Mouse (Mus musculus) cerebellum, adult 2 months (tissue): Measurements from ENCODE around the gene Tlr2. TPM values are rescaled to one million over a fixed set of nuclear protein-coding genes. Genes with fewer than 3 reads are reported as not detected.
A peak's percentile ranks its signal among the peaks of the same experiment; 100 is the strongest.
"Not testable (repeated sequence)": the region's sequence is repeated elsewhere in the genome, so short reads cannot be mapped to it uniquely, and the experiment has no call there.

ENCODE experiments used
- DNase-seq, 2 experiments: peaks; one replicate each; pipeline ENCODE4 v3.0.0; 2021
- H3K27ac ChIP-seq: fragments of 200-500 bp; 2 replicates; pipeline ENCODE4 v1.5.1; 2012; ENCODE audit warnings: low read length, control low read depth, inconsistent platforms; ENCODE audit not compliant: insufficient read depth
- H3K27me3 ChIP-seq: fragments of 200-500 bp; 2 replicates; pipeline ENCODE4 v1.6.1; 2012; ENCODE audit warnings: inconsistent platforms, mild to moderate bottlenecking, low read length, moderate library complexity; ENCODE audit not compliant: control insufficient read depth, insufficient read depth
- H3K4me1 ChIP-seq: fragments of 200-500 bp; 2 replicates; pipeline ENCODE4 v1.6.1; 2011; ENCODE audit warnings: low read length; ENCODE audit not compliant: control insufficient read depth, insufficient read depth
- H3K4me3 ChIP-seq: fragments of 200-500 bp; replicated peaks from 2 replicates; pipeline ENCODE3; 2011; ENCODE audit warnings: mild to moderate bottlenecking, low read depth, low read length, control low read depth; ENCODE audit not compliant: insufficient read depth
- CTCF ChIP-seq: fragments of 200-500 bp; IDR thresholded peaks from 2 replicates; pipeline ENCODE4 v1.5.1; 2011; ENCODE audit warnings: low read depth, mild to moderate bottlenecking, control low read depth, low read length, moderate library complexity, borderline replicate concordance; ENCODE audit not compliant: insufficient read depth
- POLR2A ChIP-seq: fragments of 200-500 bp; IDR thresholded peaks from 2 replicates; pipeline ENCODE4 v1.6.1; 2011; ENCODE audit warnings: low read length, control low read depth, borderline replicate concordance; ENCODE audit not compliant: insufficient read depth
- WGBS: fragments of 180-500 bp; shearing (Covaris S2); methylation state at CpG from one replicate; pipeline ENCODE4 v1.1.7; 2018; 5-methylcytosine and 5-hydroxymethylcytosine counted together
- polyA plus RNA-seq: library from polyadenylated mRNA; depleted of rRNA; stranded (reverse); fragments of >200 nt; gene quantifications from 2 replicates; pipeline ENCODE4 v1.2.3, GENCODE M21; 2012

Tlr2 gene
- polyA plus RNA-seq, 1 experiment, result 0.72 TPM

GRCm38 (mm10) chr3:83869776-83870175 lies 28.2 kb upstream of the Tlr2 start:
- Histone ChIP-seq H3K4me3 (no peak overlapping the region), H3K27ac (no peak overlapping the region), H3K4me1 (no peaks in the 10 kb centered on the region), H3K27me3 (no peaks in the 10 kb centered on the region)
- no peak for TF ChIP-seq CTCF
- TF ChIP-seq POLR2A, result no peak
- 89% methylated on average over 2 of the region's 2 CpGs for WGBS
- DNase-seq, result no peak

GRCm38 (mm10) chr3:83867026-83867425 lies 25.5 kb upstream of the Tlr2 start:
- not testable (repeated sequence) for DNase-seq, H3K4me1 ChIP-seq, H3K27me3 ChIP-seq, H3K27ac ChIP-seq, H3K4me3 ChIP-seq

- H3K4me3 ChIP-seq, result no peak overlapping the region
- DNase-seq, result no peak
- WGBS, result 90% methylated on average over 2 of the region's 2 CpGs
- H3K27me3 ChIP-seq, result no peaks in the 10 kb centered on the region
- H3K4me1 ChIP-seq, result no peaks in the 10 kb centered on the region
- TF ChIP-seq CTCF (no peak), POLR2A (no peak)
- no peak overlapping the region for H3K27ac ChIP-seq
Measured at GRCm38 (mm10) chr3:83865216-83865615, 23.6 kb upstream of the Tlr2 start.

- Histone ChIP-seq H3K27me3 (no peaks in the 10 kb centered on the region), H3K4me1 (no peaks in the 10 kb centered on the region), H3K27ac (no peak overlapping the region), H3K4me3 (no peak overlapping the region)
- DNase-seq, result no peak
- WGBS, result 73% methylated on average over 9 of the region's 9 CpGs
- no peak for TF ChIP-seq POLR2A
- no peak for TF ChIP-seq CTCF
Measured at GRCm38 (mm10) chr3:83864064-83864548, 22.5 kb upstream of the Tlr2 start.

DNA sequence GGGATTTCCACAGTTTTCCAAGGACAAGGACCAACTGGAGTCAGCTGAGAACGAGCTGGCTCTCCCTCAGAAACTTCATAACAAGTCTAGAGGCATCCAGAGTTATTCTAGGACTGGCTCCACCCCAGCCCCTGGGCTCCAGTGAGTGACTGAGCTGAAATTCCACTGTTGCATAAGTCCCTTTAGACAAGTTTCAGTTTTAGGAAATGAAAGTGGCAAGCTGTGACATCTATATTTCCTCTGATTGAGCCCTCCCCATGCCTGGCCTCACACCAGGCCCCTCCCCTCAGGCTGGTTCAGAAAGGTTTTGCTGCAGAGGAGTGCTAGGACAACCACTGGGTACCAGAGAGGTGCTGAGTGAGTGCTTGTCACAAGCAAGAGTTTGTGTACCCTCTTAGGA lies 21.4 kb upstream of the Tlr2 start:
- H3K27me3 ChIP-seq, result no peaks in the 10 kb centered on the region
- H3K27ac ChIP-seq, result no peak overlapping the region
- no peak overlapping the region for H3K4me3 ChIP-seq
- DNase-seq, result peak in 1 of 2 experiments; percentile 14
- WGBS, result 15% methylated on average over 1 of the region's 1 CpGs
- TF ChIP-seq CTCF, result no peak
- TF ChIP-seq POLR2A, result no peak
- H3K4me1 ChIP-seq, result no peaks in the 10 kb centered on the region

DNA sequence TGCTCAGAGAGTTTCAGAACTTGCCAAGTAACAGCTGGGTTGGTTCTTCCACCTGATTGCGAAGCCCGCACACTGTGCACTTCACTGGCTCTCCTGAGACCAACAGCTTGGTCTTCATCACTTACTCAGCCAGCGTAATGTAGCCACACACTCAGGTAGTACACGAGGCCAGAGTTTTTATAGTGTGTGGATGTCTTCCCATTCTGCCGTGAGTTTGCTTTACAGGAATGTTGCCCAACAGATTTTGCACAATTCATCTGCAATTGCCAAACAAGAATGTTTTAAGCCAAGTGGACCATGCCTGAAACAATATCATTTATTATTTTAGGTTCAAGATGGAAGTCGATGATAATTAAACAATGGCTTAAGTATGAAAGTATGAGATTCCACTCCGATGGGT lies 18.0 kb upstream of the Tlr2 start:
- no peak overlapping the region for H3K27ac ChIP-seq
- no peaks in the 10 kb centered on the region for H3K27me3 ChIP-seq
- no peak for DNase-seq
- TF ChIP-seq POLR2A (no peak), CTCF (no peak)
- H3K4me3 ChIP-seq, result no peak overlapping the region
- H3K4me1 ChIP-seq, result no peaks in the 10 kb centered on the region
- 78% methylated on average over 7 of the region's 7 CpGs for WGBS

DNA sequence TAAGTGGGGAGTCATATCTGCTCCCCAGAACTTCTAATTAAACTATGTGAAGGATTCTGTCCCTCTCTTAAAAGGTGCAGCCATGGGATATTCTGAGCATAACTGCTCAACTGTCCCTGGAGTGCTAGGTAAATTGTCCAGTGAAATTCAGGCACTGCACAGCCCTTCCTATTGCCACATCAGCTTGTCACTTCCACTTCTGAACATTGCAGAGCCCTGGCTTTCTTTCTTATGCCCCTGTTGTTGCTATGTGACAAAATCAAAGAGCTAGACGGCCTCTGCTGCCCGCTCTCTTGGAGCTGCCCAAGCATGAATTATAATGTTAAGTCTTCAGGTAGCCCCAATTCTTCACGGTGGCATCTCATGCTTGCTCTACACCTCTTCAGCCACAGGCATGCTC lies 17.5 kb upstream of the Tlr2 start:
- Histone ChIP-seq H3K4me1 (no peaks in the 10 kb centered on the region), H3K4me3 (no peak overlapping the region)
- 73% methylated on average over 3 of the region's 3 CpGs for WGBS

DNA sequence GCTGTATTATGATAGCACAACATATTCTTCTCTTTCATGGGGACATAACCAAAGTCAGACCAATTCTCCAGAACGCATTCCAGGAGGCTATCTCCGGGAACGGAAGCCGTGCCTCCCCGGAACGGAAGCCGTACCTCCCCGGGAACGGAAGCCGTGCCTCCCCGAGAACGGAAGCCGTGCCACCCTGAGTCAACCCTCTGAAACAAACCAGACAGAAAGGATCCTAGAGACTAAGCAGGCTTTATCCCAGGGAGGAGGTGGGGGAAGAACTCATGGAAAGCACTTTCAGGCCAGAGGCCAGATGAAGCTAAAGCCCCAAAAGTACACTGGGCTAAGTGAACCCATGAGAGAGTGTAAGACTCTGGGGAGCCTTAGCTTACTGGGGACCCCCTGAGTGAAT lies 16.1 kb upstream of the Tlr2 start:
- H3K4me1 ChIP-seq, result no peaks in the 10 kb centered on the region
- TF ChIP-seq CTCF, result no peak
- TF ChIP-seq POLR2A, result no peak
- no peak overlapping the region for H3K4me3 ChIP-seq
- no peak for DNase-seq
- no peaks in the 10 kb centered on the region for H3K27me3 ChIP-seq
- no peak overlapping the region for H3K27ac ChIP-seq
- 96% methylated on average over 13 of the region's 13 CpGs for WGBS

More for the DNA sequence above, 17.5 kb upstream of the Tlr2 start:
- Histone ChIP-seq H3K27ac (no peak overlapping the region), H3K27me3 (no peaks in the 10 kb centered on the region)
- DNase-seq, result no peak
- TF ChIP-seq POLR2A (no peak), CTCF (no peak)
